Mouse (Mus musculus) heart, adult 8-10 months (tissue): ENCODE data around the gene Ppp1r13b. TPM values are rescaled to one million over a fixed set of nuclear protein-coding genes. Genes with fewer than 3 reads are reported as not detected.

Experiments
- DNase-seq: peaks from one replicate; pipeline ENCODE4 v3.0.0; 2022; ENCODE audit warnings: low spot score
- total RNA-seq, 4 experiments: library from RNA; stranded (reverse); gene quantifications; 2 replicates each; pipeline ENCODE4 v1.2.4; 2022

The Ppp1r13b gene
- total RNA-seq, 4 experiments from 2014 or later: 16.7 to 20.8 (median 18.6) TPM

DNA sequence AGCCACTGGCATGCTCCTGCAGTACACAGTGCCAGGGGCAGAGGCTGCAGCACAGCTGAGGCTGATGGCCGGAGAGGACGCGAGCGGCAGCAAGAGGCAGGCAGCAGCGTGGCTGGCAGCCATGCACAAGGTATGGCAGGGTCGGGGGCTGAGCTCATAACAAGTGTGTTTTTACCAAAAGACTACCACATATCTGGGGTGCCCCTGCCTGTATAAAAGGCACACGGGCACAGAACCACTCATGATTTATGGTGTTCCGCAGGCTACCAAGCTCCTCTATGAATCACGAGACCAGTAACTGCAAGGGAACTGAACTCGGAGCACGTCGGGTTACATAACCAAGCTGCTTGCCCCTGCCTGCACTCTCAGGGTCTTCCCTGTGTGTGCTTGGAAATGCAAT lies 80.4 kb downstream of the Ppp1r13b start:
- no peak for DNase-seq

DNA sequence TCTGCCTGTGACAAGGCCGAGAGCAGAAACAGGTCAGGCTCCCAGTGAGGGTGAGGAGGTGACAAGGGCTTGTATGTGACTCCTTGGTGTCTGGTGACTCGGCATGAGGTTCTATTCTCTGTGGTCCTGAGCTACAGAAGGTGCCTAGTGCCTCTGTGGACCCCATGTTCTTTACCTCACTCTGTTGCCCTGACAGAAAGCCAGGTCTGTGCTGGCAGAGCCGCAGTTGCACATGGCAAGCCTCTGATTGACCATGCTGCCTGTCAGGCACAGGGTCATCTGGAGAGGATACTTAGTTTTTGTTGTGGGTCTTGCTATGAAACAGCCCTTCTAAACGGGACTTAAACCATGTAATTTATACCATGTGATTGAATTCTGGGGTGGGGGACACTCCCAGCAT lies 86.0 kb downstream of the Ppp1r13b start:
- no peak for DNase-seq

DNA sequence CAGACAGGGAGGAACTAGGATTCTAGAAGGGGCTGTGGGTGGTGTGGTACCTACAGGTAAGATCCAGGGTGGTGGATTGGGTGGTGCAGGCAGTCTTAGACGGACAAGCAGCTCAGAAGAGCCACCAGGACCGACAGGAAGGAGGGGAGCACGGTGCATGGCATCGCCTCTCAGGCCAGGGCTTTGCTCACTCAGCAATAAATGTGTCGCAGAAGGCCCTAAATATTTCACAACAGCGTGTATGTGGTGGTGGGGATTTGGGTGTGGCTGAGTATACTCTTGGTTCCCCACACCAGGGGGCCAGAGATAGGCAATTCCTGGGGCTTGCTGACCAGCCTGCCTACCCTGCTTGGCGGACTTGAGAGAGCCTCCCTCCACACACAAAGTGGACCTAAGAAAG lies 87.2 kb downstream of the Ppp1r13b start:
- no peak for DNase-seq

DNA sequence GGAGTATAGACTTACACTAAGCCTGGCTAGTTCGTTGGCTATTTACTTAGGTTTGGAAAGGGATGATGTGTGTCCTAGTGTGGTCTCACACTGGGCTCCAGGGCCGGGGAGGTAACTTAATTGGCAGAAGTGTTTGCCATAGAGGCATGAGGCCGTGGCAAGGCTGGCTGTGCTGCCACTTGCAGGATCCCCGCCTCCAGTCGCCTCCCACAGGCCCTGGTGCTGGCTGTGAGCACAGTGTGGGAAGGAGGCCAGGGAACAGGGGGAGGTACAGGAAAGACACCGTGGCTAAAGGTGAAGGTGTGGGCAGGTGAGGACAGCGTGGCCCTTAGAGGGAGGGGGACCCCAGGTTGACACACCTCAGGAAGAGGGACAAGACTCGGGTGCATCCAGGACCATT lies 88.0 kb downstream of the Ppp1r13b start:
- DNase-seq: no peak

DNA sequence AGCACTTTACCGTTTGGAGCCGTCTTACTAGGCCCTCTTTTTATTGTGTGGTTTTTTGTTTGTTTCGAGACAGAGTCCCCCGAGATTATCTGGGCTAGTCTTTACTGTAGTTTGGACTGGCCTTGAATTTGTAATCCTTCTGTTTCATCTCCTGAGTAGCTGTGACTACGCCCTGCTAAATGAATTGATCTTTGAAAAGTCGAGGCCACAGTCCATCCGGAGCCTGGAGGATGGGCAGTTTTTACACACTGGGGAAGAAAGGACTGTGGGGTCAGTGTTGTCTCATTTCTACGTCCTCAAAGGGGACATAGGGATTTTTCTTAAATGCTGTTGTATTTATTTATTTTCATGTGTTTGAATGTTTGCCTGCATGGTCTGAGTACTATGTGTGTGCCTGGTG lies 89.9 kb downstream of the Ppp1r13b start:
- DNase-seq: no peak

DNA sequence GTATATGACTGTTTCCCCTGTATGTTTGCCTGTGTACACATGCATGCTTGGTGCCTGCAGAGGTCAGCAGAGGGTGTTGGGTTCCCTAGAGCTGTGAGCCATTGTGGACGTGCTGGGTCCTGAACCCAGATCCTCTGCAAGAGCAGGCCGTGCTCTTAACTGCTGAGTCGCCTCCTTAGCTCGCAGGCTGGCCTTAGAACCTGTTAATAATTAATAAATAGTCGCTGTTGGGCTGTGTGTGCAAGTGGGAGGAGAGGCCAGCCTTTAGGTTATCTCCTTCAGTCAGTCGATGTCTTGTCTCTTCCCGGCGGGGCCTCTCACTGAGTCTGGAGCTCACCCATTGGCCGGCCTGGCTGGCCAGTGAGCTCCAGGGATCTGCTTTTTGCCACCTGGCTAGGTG lies 90.9 kb downstream of the Ppp1r13b start:
- no peak for DNase-seq

DNA sequence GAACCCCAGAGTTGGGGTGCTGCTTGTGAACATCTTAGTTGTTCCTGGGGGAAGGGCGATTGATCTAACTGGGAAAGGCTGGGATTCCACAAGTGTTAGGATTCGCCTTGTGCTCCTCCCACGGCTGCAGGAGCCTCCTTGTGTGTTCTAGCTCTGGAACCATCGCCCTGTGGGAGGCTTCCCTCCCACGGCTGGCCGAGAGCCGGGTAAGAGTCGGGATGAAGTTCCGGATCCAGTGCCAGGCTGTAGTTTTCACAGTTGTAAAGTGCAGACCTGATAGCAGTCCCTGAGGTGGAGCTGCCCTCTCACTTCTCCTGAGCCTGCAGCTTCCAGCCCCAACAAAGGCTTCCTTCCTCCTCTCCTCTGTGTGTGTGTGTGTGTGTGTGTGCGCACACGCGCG lies 91.4 kb downstream of the Ppp1r13b start:
- DNase-seq: no peak

DNA sequence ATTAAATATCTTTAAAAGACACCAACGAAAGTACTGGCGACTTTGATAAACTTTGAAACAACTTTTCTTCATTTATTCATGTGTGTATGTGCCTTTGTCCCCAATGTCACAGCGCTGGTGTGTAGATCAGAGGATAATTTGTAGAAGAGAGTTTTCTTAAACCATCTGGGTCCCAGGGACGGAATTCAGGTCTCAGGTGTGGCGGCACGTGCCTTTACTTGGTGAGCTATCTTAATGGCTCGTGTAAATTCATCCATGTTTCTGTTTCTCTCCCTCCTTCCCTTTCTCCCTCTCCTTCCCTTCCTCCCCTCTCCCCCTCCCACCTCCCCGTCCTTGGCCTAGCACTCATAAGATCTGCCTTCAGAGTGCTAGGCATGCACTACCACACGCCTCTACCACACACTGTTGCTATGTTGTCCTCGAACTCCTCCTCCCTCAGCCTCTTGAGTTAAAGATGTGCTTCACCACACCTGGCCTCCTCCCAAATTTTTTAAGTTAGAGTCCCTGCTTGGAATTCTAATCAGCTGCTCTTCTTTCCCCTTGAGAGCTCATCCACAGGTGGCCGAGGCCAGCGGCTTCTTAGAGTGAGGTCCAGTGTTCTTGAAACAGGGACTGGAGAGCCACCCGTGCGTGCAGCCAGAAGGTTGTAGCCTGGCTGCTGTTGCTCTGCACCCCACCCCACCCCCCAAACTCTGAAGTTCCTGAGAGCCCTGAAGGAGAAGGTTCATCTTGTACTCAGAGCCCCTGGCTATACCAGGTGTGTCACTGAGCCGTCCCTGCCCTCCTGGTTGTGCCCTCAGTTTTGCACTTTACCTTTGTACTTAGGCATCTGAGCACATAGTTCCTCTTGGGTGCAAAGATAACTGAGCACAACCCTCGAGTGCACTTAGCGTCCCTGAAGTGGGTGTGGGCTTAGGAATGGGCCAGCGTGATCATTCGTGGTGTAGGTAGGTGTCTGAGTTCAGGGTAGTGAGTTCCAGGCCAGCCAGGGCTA lies 92.8 kb downstream of the Ppp1r13b start:
- no peak for DNase-seq

DNA sequence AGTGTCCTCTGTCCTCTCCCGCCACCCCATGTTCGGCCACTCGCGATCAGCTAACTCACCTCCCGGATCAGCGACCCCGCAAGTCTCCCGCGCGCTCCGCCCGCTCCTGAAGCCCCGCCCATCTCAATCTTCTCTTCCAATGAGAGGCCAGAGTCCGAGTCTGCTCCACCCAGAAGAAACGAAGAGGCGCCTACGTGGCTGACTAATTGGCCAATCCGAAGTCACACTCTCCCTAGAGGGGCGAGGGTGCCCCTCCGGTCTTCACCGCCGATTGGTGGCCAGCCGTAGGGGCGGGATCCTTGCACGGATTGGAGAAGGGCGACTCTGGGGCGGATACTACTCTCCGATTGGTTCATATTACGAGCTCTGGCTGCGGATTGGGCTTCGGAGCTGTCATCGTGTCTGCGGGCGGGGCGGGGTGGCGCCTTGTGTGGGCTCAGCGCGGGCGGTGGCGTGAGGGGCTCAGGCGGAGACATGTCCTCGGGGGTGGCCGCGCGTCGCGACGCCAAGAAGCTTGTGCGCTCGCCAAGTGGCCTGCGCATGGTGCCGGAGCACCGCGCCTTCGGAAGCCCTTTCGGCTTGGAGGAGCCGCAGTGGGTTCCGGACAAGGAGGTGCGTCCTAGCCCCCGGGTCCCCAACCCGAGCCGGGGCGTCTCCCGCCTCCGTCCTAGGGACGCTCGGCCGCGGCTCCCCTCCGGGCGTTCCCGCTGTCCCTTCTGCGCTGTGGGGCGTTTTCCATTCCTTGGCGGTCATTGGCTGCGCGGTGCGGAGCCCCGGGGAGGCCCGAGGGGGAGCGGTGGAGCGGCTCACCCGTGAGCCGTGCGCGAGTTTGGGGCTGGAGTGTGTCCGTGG lies 93.9 kb downstream of the Ppp1r13b start, which contains the start of the genes Xrcc3 and Zfyve21:
Xrcc3 (minus strand) TSS at position 108 of the 852 bp plus-strand sequence.
Zfyve21 (plus strand) TSS at position 405 of the 852 bp plus-strand sequence.
- DNase-seq: peak; percentile 99

DNA sequence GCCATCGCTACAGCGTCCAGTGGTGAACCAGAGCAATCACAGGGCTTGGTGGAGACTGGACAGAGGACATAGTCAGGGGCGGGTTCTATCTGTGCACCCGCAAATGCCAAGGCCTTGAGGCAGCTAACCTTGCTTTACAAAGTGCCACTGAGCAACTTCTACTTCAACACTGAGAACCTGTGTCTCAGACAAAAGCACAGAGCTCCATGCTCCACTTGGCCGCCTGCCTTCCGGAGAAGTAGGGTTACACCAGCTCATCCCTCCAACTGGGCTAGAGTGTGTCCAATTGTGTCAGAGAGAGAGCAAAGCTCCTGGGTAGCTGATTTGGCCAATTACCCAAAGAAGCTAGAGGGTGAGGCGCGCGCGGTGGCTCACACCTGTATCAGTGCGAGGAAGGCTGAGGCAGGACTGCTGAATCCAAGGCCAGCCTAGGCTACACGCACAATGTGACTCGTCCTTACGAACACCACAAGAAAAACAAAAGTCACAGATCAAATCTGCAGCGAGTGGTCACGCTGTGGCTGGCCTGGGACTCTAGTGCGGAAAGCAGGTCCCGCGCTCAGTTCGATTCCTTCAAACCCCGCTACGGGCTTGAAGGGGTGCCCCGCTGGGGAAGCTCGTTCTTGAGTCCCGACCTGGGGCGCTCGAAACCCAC lies 94.7 kb downstream of the Ppp1r13b start:
- no peak for DNase-seq

DNA sequence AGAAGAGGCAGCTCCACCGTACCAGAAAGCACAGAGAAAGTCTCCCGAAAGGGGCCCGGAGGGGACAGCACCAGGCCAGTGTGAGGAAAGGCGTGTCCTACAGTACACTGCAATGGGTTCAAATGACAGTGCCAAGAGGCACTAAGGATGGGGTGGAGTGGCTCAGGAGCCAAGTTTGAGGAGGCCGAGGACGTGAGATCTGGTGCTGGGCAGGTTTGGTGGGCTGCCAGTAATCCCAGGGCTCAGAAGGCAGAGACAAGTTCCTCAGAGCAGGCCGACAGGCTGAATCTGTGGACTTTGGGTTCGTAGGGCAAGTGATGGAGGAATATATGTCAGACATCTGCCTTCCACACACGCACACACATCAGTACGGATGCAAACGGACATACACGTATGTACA lies 95.3 kb downstream of the Ppp1r13b start:
- DNase-seq: no peak

DNA sequence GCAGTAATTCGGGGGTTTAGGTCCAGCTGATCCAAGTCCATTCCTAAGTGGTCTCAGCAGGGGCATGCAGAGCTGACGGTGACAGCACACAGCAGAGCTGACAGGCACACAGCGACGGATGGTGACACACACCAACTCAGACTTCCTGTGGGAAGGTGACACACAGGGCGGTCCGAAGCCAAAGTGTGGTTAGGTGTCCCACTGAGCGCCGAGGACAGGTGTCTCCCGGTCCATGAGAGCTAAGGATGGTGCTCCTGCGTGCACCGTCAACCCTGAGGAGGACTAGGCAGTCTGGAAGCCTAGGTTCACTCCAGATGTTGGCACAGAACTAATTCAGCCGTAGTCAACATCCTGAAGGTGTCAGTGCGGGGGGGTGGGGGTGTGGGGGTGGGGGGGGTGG lies 95.8 kb downstream of the Ppp1r13b start:
- no peak for DNase-seq

DNA sequence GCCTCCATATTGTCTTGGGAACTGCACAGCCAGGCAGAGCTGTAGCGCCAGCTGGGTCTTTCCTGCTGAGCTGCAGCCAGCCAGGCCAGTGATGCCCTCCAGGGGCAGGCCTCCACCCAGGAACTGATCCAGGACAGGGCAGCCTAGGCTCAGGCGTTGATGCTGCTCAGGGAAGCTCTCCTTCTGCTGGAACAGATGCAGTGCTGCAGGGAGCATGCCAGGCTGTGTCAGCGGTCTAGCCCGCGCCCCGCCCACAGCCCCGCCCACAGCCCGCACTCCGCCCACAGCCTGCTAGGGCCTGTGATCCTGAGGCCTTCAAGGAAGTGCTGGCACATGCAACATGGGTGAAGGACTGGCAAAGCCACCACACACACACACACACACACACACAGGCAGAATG lies 98.1 kb downstream of the Ppp1r13b start:
- DNase-seq: peak; percentile 68

DNA sequence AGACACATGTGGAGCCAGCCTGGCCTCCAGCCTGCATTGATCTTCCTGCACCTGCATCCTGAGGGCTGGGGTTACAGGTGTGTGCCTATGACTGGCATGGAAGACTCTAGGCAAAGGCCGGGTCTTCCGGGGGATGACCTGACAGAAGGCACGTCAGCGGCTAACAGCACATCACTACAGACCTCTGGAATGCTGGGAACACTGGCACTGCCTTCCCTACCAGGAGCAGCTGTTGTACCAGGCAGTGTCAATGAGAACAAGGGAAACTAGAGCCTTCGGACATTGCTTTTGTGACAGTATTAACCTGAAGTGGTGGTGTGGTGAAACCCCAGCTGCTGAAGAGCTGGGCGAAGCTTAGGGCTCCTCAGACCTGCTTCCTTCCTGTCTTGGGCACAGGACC lies 99.1 kb downstream of the Ppp1r13b start:
- no peak for DNase-seq

DNA sequence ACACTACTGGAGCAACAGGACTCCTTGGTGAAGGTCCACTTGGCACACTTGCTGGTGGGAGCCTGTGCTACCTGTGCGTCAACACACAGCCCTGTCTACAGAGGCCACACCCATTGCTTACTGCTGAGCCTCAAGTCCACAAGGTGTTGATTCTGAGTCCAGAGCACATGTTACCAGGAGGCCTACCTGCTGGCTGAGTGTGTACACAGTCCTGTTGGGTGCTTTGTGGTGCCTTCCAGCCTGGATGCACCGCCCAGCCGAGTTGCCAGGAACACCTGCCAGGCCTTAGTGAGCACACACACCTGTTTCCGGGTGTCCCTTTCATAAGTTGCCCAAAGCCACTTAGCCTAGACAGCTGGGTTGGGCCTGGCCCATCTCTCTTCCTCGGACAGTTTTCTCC lies 104.4 kb downstream of the Ppp1r13b start:
- no peak for DNase-seq

DNA sequence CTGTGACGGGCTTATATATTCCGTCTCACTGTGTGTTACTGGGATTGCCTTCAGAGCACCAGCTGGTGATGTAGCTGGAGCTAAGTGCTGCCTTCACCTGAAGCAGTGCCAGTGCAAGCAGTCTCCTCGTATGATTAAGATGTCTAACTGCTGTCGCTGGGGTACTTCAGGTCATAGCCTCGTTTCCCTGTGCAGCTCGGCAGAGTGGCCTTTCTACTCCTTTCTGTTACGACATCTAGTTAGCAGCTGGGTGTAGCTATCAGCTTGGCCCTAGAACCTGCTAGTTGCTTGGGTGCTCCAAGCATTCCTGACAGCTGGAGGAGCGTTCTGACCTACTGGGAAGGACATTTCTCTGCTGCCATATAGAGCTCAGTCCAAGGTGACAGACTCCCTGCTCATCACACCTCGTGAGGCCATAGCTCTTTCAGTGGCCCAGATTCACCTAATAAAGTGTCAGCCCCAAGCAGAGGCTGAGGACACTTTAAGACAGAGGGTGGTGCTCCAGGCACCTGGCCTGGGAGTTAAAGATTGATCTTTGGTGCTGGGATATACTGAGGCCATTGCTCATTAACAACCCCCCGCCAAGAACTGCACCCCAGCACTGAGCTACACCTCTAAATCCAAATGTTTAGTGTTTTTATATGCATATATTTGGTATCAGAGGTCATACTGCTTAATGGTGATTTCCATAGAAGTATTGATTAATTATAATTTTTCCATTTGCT lies 107.3 kb downstream of the Ppp1r13b start:
- DNase-seq: no peak

DNA sequence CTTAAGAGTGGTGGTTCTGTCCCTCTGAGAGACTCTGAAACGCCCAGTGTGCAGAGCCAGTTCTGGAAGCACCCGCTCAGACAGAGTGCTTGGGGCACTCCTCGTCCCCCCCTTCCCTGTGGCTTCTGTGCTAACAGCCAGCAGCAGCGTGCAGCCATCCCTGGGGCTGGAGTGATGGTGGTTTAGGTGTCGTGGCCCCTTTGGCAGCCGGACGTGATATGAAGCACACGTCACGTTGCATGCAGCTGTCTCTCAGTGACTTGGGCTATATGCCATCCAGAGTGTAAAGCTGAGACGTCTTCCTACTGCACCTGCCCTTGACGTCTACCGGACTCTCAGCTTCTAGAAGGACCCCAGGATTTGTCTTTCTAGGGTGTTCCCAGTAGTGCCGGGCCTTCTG lies 109.4 kb downstream of the Ppp1r13b start:
- no peak for DNase-seq

DNA sequence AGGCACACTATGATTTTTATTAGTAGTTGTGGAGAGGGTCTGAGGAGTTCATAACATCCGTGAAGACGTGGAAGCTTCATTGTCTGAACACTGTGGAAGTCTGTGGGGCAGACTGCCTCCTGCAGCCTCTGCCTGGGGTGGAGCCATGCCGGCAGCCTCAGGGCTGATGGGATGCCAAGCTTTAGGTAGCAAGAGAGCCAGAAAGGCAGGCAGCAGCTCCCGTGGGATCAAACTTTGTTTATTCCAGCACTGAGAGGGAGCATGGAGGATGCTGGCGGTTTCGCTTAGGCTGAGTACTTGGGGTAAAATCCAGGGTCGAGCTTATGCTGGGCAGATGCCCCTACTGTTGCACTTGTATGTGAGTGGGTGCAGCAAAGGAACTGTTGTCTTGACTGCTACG lies 110.7 kb downstream of the Ppp1r13b start:
- DNase-seq: no peak

DNA sequence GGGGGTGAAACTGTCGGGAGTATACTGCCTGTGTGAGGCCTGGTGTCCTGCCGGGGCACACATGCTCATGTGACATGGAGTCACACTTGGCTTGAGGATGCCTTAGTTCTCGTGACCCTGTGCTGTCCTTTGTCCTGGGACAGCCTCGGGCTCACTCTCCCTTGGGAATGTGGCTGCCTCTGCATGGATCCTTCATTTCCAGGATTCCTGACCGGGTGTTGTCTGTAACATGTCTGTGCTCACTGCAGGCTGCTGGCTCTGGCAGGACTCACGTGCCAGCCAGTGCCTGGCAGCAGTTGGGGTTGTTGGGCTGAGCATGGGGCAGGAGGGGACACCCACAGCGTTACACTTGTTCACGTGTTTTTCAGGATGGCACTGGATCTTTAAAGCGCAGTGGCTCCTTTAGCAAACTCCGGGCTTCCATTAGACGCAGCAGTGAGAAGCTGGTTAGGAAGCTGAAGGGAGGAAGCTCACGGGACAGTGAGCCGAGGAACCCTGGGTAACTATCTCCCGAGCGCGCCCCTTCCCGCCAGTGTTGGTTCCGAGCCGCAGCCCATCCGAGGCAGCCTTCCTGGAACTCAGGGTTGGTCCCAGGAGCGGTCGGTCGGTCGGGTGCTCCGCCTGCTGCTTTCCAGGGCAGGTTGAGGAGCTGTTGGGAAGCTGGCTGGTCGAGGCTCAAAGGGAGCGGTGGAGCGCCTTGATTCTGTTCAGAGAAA lies 112.6 kb downstream of the Ppp1r13b start:
- DNase-seq: peak; percentile 44

DNA sequence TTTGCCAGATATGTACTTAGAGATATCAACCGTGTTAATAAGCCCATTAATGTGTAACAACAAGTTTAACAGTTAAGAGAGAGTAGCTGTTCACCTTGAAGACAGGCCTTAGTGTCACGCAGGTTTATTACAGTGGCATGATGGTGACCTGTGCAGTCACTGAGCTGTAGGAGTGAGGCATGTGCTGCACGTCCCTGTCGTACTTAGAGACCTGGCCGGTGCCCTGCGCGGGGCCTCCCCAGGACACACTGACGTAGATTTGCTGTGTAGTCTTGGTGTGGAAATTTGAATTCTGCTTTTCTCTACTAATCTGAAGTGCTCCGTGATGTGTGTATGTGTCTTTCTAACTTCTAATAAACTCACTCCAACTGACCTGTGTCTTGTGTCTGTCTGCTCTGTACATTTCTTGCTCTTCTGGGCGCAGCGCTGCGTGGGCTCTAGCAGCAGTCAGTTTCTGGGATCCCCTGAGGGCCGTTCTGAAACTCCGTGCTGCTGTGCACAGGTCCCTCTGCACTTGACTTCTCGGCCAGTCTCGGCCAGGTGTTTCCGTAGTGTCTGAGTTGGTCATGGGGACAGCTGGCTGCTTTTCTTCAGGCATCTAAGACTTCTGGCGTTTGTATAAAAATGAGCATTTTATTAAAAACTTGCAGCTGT lies 113.3 kb downstream of the Ppp1r13b start:
- no peak for DNase-seq
